Mouse (Mus musculus): Measurements from ENCODE around the gene Tns4. TPM values are rescaled to one million over a fixed set of nuclear protein-coding genes. Genes with fewer than 3 reads are reported as not detected.

Gene Tns4
- total RNA-seq, 1 experiment, result 1.2 TPM

DNA sequence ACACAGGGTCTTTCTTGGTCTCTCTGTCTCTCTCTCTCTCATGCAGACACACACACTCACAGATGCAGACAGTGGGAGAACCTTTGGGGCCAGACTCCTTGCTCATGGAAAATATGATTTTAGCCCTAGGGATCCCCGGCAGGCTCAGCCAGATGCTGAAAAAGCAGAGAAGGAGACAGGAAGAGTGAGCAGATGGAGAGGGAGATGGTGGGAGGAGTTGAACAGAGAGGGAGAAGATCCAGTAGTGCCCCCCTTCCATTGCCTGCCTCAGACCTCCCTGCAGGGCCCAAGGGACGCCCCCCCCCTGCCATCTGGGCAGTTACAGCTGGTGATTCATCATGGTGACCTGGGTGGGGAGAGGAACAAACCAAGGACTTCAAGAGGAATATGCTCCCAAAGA is 41.5 kb downstream of the Tns4 start:
- H3K36me3 ChIP-seq (ENCODE audit: control insufficient read depth, insufficient read depth, low read length, poor library complexity, severe bottlenecking), result no peaks in the 10 kb centered on the region
- H3K9me3 ChIP-seq (ENCODE audit: control insufficient read depth, insufficient read depth, low read depth, low read length), result no peaks in the 10 kb centered on the region
- H3K9ac ChIP-seq (ENCODE audit: insufficient read depth, low read depth, low read length, poor library complexity, severe bottlenecking), result no peak overlapping the region
- in situ Hi-C loops (cut with MboI; ENCODE audit: low sequenced_read_pairs in 2 of 2, unreplicated experiment in 2 of 2), result no loop called here
- no peak for TF ChIP-seq ZNF384 (IDR thresholded peaks at IDR 0.05; ENCODE audit: low read depth, low read length)
- no peak for TF ChIP-seq MAFK (IDR thresholded peaks at IDR 0.05; ENCODE audit: insufficient read depth, low read depth, low read length)
- TF ChIP-seq ZC3H11A (IDR thresholded peaks at IDR 0.05; ENCODE audit: borderline replicate concordance, low read depth, low read length), result no peak
- TF ChIP-seq CHD2 (IDR thresholded peaks at IDR 0.05; ENCODE audit: low read depth, low read length), result no peak
- no peak for TF ChIP-seq HCFC1 (IDR thresholded peaks at IDR 0.05; ENCODE audit: borderline replicate concordance, insufficient read depth, low read length)
- H3K27ac ChIP-seq (ENCODE audit: insufficient read depth, low read depth, low read length, poor library complexity, severe bottlenecking), result no peak overlapping the region
- no peak for DNase-seq (ENCODE audit: low read depth, low spot score)
- H3K4me3 ChIP-seq (ENCODE audit: insufficient read depth in 1 of 2, low read depth in 1 of 2, low read length in 2 of 2, poor library complexity in 1 of 2, severe bottlenecking in 1 of 2), result no peak overlapping the region
- no peaks in the 10 kb centered on the region for H3K4me1 ChIP-seq (ENCODE audit: control insufficient read depth in 2 of 2, insufficient read depth in 2 of 2, low read length in 2 of 2, poor library complexity in 1 of 2)

DNA sequence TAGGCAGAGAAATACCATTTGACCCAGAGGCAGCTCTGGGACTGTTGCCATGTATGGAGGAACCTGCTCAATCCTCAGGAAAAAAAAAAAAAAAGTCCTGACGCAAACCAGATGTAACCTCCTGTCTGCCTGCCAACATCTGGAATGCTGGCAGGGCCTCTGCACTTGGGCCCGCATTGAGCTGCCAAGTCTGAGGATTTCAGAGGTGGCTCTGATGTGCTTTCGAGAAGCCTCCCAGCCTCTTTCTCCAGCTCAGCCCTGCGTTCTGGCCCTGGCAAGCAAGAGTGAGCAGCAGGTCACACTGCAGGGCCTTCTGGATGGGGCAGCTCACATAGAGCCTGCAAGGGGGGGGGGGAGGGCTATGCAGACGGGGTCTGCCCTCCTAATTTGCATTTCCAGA is 42.0 kb downstream of the Tns4 start:
- DNase-seq (ENCODE audit: low read depth, low spot score), result no peak
- no peaks in the 10 kb centered on the region for H3K9me3 ChIP-seq (ENCODE audit: control insufficient read depth, insufficient read depth, low read depth, low read length)
- no peak overlapping the region for H3K9ac ChIP-seq (ENCODE audit: insufficient read depth, low read depth, low read length, poor library complexity, severe bottlenecking)
- TF ChIP-seq ZC3H11A (IDR thresholded peaks at IDR 0.05; ENCODE audit: borderline replicate concordance, low read depth, low read length) (no peak), HCFC1 (IDR thresholded peaks at IDR 0.05; ENCODE audit: borderline replicate concordance, insufficient read depth, low read length) (no peak), CHD2 (IDR thresholded peaks at IDR 0.05; ENCODE audit: low read depth, low read length) (no peak), ZNF384 (IDR thresholded peaks at IDR 0.05; ENCODE audit: low read depth, low read length) (no peak), MAFK (IDR thresholded peaks at IDR 0.05; ENCODE audit: insufficient read depth, low read depth, low read length) (no peak)
- no peaks in the 10 kb centered on the region for H3K36me3 ChIP-seq (ENCODE audit: control insufficient read depth, insufficient read depth, low read length, poor library complexity, severe bottlenecking)
- no peak overlapping the region for H3K4me3 ChIP-seq (ENCODE audit: insufficient read depth in 1 of 2, low read depth in 1 of 2, low read length in 2 of 2, poor library complexity in 1 of 2, severe bottlenecking in 1 of 2)
- H3K4me1 ChIP-seq (ENCODE audit: control insufficient read depth in 2 of 2, insufficient read depth in 2 of 2, low read length in 2 of 2, poor library complexity in 1 of 2), result no peaks in the 10 kb centered on the region
- in situ Hi-C loops (cut with MboI; ENCODE audit: low sequenced_read_pairs in 2 of 2, unreplicated experiment in 2 of 2), result no loop called here
- no peak overlapping the region for H3K27ac ChIP-seq (ENCODE audit: insufficient read depth, low read depth, low read length, poor library complexity, severe bottlenecking)

DNA sequence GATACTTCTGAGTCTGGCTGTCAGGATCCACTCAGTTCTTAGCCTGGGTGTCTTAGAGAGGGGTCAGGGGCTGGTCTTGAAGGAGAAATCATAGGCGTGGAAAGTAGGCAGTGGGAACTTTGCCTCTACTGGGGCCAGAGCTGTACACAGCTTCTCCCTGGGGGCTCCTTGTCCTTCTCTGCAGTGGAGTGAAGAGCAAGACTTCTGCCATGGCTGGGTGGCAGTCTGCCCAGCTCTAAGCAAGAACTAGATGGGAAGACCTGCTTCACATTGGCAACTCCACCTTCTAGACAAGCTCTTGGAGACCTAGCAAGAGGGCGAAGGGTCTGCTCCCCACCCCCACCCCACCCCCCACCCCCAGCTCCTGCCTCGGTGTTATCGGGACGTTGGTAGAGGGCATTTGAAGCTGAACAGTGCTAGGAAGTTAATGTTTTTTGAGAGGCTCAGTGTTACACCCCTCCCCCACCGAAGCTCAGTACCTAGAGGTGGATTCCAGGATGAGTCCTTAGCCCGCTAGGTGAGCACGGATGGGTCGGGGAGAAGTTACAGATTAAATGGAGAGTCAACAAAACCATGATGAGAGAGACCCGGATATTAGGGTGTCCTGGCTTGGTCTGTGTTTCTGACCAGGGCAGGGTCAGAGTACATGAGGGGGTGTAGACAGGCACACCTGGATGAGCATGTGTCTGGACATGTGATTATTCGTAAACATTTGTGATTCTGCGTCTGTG is 43.8 kb downstream of the Tns4 start:
- DNase-seq (ENCODE audit: low read depth, low spot score), result no peak
- Histone ChIP-seq H3K27ac (ENCODE audit: insufficient read depth, low read depth, low read length, poor library complexity, severe bottlenecking) (no peak overlapping the region), H3K36me3 (ENCODE audit: control insufficient read depth, insufficient read depth, low read length, poor library complexity, severe bottlenecking) (no peaks in the 10 kb centered on the region), H3K9me3 (ENCODE audit: control insufficient read depth, insufficient read depth, low read depth, low read length) (no peaks in the 10 kb centered on the region), H3K9ac (ENCODE audit: insufficient read depth, low read depth, low read length, poor library complexity, severe bottlenecking) (no peak overlapping the region), H3K4me1 (ENCODE audit: control insufficient read depth in 2 of 2, insufficient read depth in 2 of 2, low read length in 2 of 2, poor library complexity in 1 of 2) (0 out of 4 replicates have a peak, but pooled peaks cover 0 to 4% of the 10 kb centered on the region in 2 experiments), H3K4me3 (ENCODE audit: insufficient read depth in 1 of 2, low read depth in 1 of 2, low read length in 2 of 2, poor library complexity in 1 of 2, severe bottlenecking in 1 of 2) (no peak overlapping the region)
- no peak for TF ChIP-seq MAFK (IDR thresholded peaks at IDR 0.05; ENCODE audit: insufficient read depth, low read depth, low read length)
- TF ChIP-seq ZNF384 (IDR thresholded peaks at IDR 0.05; ENCODE audit: low read depth, low read length), result no peak
- no peak for TF ChIP-seq HCFC1 (IDR thresholded peaks at IDR 0.05; ENCODE audit: borderline replicate concordance, insufficient read depth, low read length)
- no peak for TF ChIP-seq CHD2 (IDR thresholded peaks at IDR 0.05; ENCODE audit: low read depth, low read length)
- in situ Hi-C loops (cut with MboI; ENCODE audit: low sequenced_read_pairs in 2 of 2, unreplicated experiment in 2 of 2), result no loop called here

DNA sequence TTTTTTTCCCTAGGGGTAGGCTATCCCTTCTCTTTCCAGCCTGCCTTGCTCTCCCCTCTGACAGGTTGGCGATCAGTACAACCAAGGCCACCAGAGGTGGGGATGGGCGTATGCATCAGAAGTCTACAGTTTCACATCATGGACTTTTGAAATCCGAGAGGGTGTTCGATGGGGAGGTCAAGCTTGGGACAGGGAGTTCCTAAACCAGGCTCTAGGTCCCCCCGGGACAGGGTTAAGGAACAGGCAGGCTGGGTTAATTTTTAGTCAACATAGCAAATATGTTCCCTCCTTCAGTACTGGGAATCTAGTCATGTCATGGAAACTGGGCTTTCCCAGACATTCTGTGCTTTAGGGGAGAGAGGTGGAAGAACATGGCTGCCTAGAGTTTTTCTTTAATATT is 44.8 kb downstream of the Tns4 start:
- in situ Hi-C loops (cut with MboI; ENCODE audit: low sequenced_read_pairs in 2 of 2, unreplicated experiment in 2 of 2), result no loop called here
- Histone ChIP-seq H3K4me3 (ENCODE audit: insufficient read depth in 1 of 2, low read depth in 1 of 2, low read length in 2 of 2, poor library complexity in 1 of 2, severe bottlenecking in 1 of 2) (no peak overlapping the region), H3K27ac (ENCODE audit: insufficient read depth, low read depth, low read length, poor library complexity, severe bottlenecking) (no peak overlapping the region), H3K9ac (ENCODE audit: insufficient read depth, low read depth, low read length, poor library complexity, severe bottlenecking) (no peak overlapping the region), H3K36me3 (ENCODE audit: control insufficient read depth, insufficient read depth, low read length, poor library complexity, severe bottlenecking) (no peaks in the 10 kb centered on the region), H3K9me3 (ENCODE audit: control insufficient read depth, insufficient read depth, low read depth, low read length) (no peaks in the 10 kb centered on the region), H3K4me1 (ENCODE audit: control insufficient read depth in 2 of 2, insufficient read depth in 2 of 2, low read length in 2 of 2, poor library complexity in 1 of 2) (0 out of 4 replicates have a peak, but pooled peaks cover 0 to 4% of the 10 kb centered on the region in 2 experiments)
- TF ChIP-seq CHD2 (IDR thresholded peaks at IDR 0.05; ENCODE audit: low read depth, low read length) (no peak), ZNF384 (IDR thresholded peaks at IDR 0.05; ENCODE audit: low read depth, low read length) (no peak), MAFK (IDR thresholded peaks at IDR 0.05; ENCODE audit: insufficient read depth, low read depth, low read length) (no peak), HCFC1 (IDR thresholded peaks at IDR 0.05; ENCODE audit: borderline replicate concordance, insufficient read depth, low read length) (no peak), ZC3H11A (IDR thresholded peaks at IDR 0.05; ENCODE audit: borderline replicate concordance, low read depth, low read length) (no peak)
- no peak for DNase-seq (ENCODE audit: low read depth, low spot score)

All from ES-E14 (cell line).